Mouse (Mus musculus): ENCODE results near the gene Srebf1. TPM values are rescaled to one million over a fixed set of nuclear protein-coding genes. Genes with fewer than 3 reads are reported as not detected.

Srebf1 gene
- polyA plus RNA-seq, 1 experiment = 192 TPM

GRCm38 (mm10) chr11:60202710-60203638 lies 19.4 kb downstream of the Srebf1 start:
- no peak overlapping the region for H3ac ChIP-seq (ENCODE audit: control insufficient read depth, insufficient read length)
- peaks cover 19% of the 10 kb centered on the region for H3K36me3 ChIP-seq (ENCODE audit: control insufficient read depth, insufficient read depth)
- H3K27me3 ChIP-seq (ENCODE audit: control insufficient read depth, insufficient read depth, insufficient read length) = no peaks in the 10 kb centered on the region
- no peak overlapping the region for H3K4me3 ChIP-seq
- H3K4me2 ChIP-seq (ENCODE audit: low read depth) = no peak overlapping the region
- TF ChIP-seq USF1 (IDR thresholded peaks at IDR 0.05; ENCODE audit: low read depth) (no peak), MYOG (IDR thresholded peaks at IDR 0.05; ENCODE audit: control insufficient read depth in 1 of 3, insufficient read depth in 1 of 3, insufficient read length in 2 of 3, low read depth in 2 of 3) (no peak), POLR2A (IDR thresholded peaks at IDR 0.05; ENCODE audit: insufficient read length, low read depth) (peak; percentile 28), POLR2AphosphoS2 (IDR thresholded peaks at IDR 0.05; ENCODE audit: insufficient read length, low read depth) (peak; percentile 64)
- H3K79me2 ChIP-seq (ENCODE audit: control insufficient read depth, insufficient read depth) = peaks cover 13% of the 10 kb centered on the region

DNA sequence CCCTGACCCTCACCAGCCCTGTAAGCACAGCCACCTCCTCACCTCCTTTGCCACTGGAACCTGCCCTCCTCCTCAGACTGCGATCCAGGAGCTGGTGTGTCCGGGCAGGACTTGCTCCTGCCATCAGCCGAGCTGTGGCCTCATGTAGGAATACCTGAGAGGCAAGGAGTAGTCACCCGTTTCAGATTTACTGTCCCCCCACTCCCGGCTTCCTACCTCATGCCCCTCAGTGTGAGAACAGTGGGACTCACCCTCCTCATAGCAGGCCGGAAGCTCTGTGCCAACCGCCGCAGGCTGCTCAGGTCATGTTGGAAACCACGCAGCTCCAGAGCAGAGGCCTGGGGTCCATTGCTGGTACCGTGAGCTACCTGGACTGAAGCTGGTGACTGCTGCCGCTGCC lies 22.0 kb downstream of the Srebf1 start:
- Histone ChIP-seq H3K36me3 (ENCODE audit: control insufficient read depth, insufficient read depth) (peaks cover 14% of the 10 kb centered on the region), H3ac (ENCODE audit: control insufficient read depth, insufficient read length) (no peak overlapping the region), H3K4me2 (ENCODE audit: low read depth) (no peak overlapping the region), H3K79me2 (ENCODE audit: control insufficient read depth, insufficient read depth) (peaks cover 3% of the 10 kb centered on the region), H3K4me3 (no peak overlapping the region), H3K27me3 (ENCODE audit: control insufficient read depth, insufficient read depth, insufficient read length) (no peaks in the 10 kb centered on the region)
- TF ChIP-seq SRF (IDR thresholded peaks at IDR 0.05; ENCODE audit: control insufficient read depth, insufficient read length, low read depth) (no peak), E2F4 (IDR thresholded peaks at IDR 0.05; ENCODE audit: insufficient read depth) (no peak), POLR2AphosphoS2 (IDR thresholded peaks at IDR 0.05; ENCODE audit: insufficient read length, low read depth) (no peak), MYOG (IDR thresholded peaks at IDR 0.05; ENCODE audit: control insufficient read depth in 1 of 3, insufficient read depth in 1 of 3, insufficient read length in 2 of 3, low read depth in 2 of 3) (no peak), TCF12 (IDR thresholded peaks at IDR 0.05; ENCODE audit: insufficient read depth, poor library complexity, severe bottlenecking) (no peak), USF1 (IDR thresholded peaks at IDR 0.05; ENCODE audit: low read depth) (no peak), CEBPB (IDR thresholded peaks at IDR 0.05; ENCODE audit: insufficient read depth, poor library complexity, severe bottlenecking) (no peak), POLR2A (IDR thresholded peaks at IDR 0.05; ENCODE audit: insufficient read length, low read depth) (no peak), MYOD1 (IDR thresholded peaks at IDR 0.05; ENCODE audit: control insufficient read depth in 1 of 3, insufficient read length in 2 of 3, low read depth in 2 of 3) (no peak), MAX (IDR thresholded peaks at IDR 0.05; ENCODE audit: low read depth) (no peak), TCF3 (IDR thresholded peaks at IDR 0.05; ENCODE audit: insufficient read length, low read depth) (no peak), REST (IDR thresholded peaks at IDR 0.05; ENCODE audit: insufficient read depth, insufficient read length) (no peak)

DNA sequence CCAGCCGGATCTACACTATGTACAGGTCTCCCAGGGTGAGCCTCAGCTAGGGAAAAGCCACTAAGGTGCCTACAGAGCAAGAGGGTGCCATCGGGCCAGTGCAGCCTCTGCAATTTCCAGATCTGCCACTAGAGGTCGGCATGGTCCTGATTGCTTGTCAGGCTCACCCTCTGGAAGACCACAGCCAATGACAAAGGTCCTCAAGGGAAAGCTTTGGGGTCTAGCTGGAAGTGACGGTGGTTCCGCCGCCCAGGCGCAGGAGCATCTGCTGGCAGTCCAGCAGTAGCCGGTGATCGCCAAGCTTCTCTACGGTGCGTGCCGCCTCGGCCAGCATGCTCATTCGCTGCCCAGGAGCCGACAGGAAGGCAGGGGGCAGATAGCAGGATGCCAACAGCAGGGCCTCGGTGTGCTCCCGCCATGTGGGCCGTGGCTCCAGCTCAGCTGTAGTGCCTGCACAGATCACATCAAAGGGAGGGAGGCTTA lies 22.6 kb downstream of the Srebf1 start:
- Histone ChIP-seq H3K4me2 (ENCODE audit: low read depth) (no peak overlapping the region), H3K79me2 (ENCODE audit: control insufficient read depth, insufficient read depth) (peaks cover 3% of the 10 kb centered on the region), H3K36me3 (ENCODE audit: control insufficient read depth, insufficient read depth) (peaks cover 10% of the 10 kb centered on the region), H3K4me3 (no peak overlapping the region), H3K27me3 (ENCODE audit: control insufficient read depth, insufficient read depth, insufficient read length) (no peaks in the 10 kb centered on the region), H3ac (ENCODE audit: control insufficient read depth, insufficient read length) (no peak overlapping the region)
- no peak for TF ChIP-seq CEBPB (IDR thresholded peaks at IDR 0.05; ENCODE audit: insufficient read depth, poor library complexity, severe bottlenecking)
- no peak for TF ChIP-seq USF1 (IDR thresholded peaks at IDR 0.05; ENCODE audit: low read depth)
- TF ChIP-seq POLR2AphosphoS2 (IDR thresholded peaks at IDR 0.05; ENCODE audit: insufficient read length, low read depth) = peak; percentile 84
- TF ChIP-seq MYOD1 (IDR thresholded peaks at IDR 0.05; ENCODE audit: control insufficient read depth in 1 of 3, insufficient read length in 2 of 3, low read depth in 2 of 3) = no peak

DNA sequence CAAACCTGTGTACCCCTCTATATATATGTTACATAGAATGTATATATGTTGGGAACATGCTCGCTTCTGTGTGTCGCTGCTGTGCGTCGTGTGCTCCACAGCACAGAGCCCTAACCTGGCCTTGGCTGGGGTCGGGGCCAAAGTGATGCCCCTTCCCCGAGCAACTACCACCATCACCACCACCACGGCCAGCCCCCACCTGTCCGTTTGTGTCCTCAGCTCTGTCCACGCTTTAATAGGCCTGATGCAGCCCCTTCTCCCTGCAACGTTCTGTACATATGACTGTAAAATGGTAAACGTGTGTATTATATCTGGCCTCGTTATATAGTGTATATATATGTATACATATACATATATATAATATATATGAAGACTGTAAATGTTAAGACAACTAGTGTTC lies 23.7 kb downstream of the Srebf1 start:
- TF ChIP-seq REST (IDR thresholded peaks at IDR 0.05; ENCODE audit: insufficient read depth, insufficient read length) (no peak), POLR2AphosphoS2 (IDR thresholded peaks at IDR 0.05; ENCODE audit: insufficient read length, low read depth) (peak; percentile 74), POLR2A (IDR thresholded peaks at IDR 0.05; ENCODE audit: insufficient read length, low read depth) (peak; percentile 3)
- Histone ChIP-seq H3K27me3 (ENCODE audit: control insufficient read depth, insufficient read depth, insufficient read length) (no peaks in the 10 kb centered on the region), H3K79me2 (ENCODE audit: control insufficient read depth, insufficient read depth) (no peaks in the 10 kb centered on the region), H3ac (ENCODE audit: control insufficient read depth, insufficient read length) (no peak overlapping the region), H3K4me3 (no peak overlapping the region), H3K4me2 (ENCODE audit: low read depth) (no peak overlapping the region), H3K36me3 (ENCODE audit: control insufficient read depth, insufficient read depth) (peaks cover 10% of the 10 kb centered on the region)

GRCm38 (mm10) chr11:60197998-60198619 lies 24.3 kb downstream of the Srebf1 start:
- no peaks in the 10 kb centered on the region for H3K27me3 ChIP-seq (ENCODE audit: control insufficient read depth, insufficient read depth, insufficient read length)
- H3ac ChIP-seq (ENCODE audit: control insufficient read depth, insufficient read length) = no peak overlapping the region
- no peak overlapping the region for H3K4me2 ChIP-seq (ENCODE audit: low read depth)
- TF ChIP-seq MYOD1 (IDR thresholded peaks at IDR 0.05; ENCODE audit: control insufficient read depth in 1 of 3, insufficient read length in 2 of 3, low read depth in 2 of 3) = no peak
- peak; percentile 34 for TF ChIP-seq POLR2A (IDR thresholded peaks at IDR 0.05; ENCODE audit: insufficient read length, low read depth)
- TF ChIP-seq POLR2AphosphoS2 (IDR thresholded peaks at IDR 0.05; ENCODE audit: insufficient read length, low read depth) = peak; percentile 53
- peaks cover 10% of the 10 kb centered on the region for H3K36me3 ChIP-seq (ENCODE audit: control insufficient read depth, insufficient read depth)
- H3K79me2 ChIP-seq (ENCODE audit: control insufficient read depth, insufficient read depth) = no peaks in the 10 kb centered on the region
- no peak overlapping the region for H3K4me3 ChIP-seq
